Mouse (Mus musculus) G1E (cell line): ENCODE results near the gene Nck1.

ENCODE experiments used
- CTCF ChIP-seq: IDR thresholded peaks from 2 replicates; pipeline ENCODE4 v1.5.1; 2012; ENCODE audit warnings: low read depth, low read length, inconsistent platforms, mixed read lengths
- GATA1 ChIP-seq: IDR thresholded peaks from 2 replicates; pipeline ENCODE4 v1.6.1; 2012; ENCODE audit warnings: borderline replicate concordance, low read length, inconsistent platforms, mixed read lengths

- TF ChIP-seq CTCF (no peak), GATA1 (no peak)
Measured at GRCm38 (mm10) chr9:100470936-100471604, 74.9 kb downstream of the Nck1 start.
